Mouse (Mus musculus) kidney, adult 2 months (tissue): ENCODE data around the gene Rspo3.

ENCODE experiments used
- CTCF ChIP-seq: fragments of 200-500 bp; conservative IDR thresholded peaks from 2 replicates; pipeline ENCODE4 v1.5.1; 2011; ENCODE audit warnings: low read depth, mild to moderate bottlenecking, control low read depth, low read length, moderate library complexity, mixed read lengths; ENCODE audit not compliant: insufficient read depth, insufficient read length
- POLR2A ChIP-seq: fragments of 200-500 bp; IDR thresholded peaks from one replicate; pipeline ENCODE4 v1.6.1; 2011; ENCODE audit warnings: low read depth, low read length, control low read depth

DNA sequence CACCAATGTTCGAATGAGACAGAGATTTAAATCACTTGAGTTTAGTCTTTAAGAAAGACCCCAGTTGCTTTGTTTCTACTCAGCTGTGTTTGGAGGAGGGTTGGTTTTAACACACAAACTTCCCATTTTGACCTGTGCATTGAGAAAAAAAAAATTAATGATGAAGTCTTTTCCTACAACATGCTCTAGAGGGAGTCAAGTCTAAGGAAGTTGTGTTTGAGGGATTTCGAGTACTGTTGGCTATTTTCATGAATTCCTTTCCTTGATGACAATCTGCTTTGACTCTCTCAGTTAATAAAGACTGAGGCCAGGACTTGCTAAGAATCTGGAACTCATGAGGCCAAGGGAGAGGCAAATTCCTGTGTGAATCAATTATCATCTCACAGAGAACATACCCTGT, 20.3 kb upstream of the Rspo3 start:
- no peak for TF ChIP-seq CTCF
- TF ChIP-seq POLR2A: no peak
